Mouse (Mus musculus) lung, postnatal 36 days (tissue): ENCODE data around the gene Tmem179.

Experiments
- DNase-seq: peaks from one replicate; pipeline ENCODE4 v3.0.0; 2022; ENCODE audit warnings: mixed read lengths

Tmem179 gene

DNA sequence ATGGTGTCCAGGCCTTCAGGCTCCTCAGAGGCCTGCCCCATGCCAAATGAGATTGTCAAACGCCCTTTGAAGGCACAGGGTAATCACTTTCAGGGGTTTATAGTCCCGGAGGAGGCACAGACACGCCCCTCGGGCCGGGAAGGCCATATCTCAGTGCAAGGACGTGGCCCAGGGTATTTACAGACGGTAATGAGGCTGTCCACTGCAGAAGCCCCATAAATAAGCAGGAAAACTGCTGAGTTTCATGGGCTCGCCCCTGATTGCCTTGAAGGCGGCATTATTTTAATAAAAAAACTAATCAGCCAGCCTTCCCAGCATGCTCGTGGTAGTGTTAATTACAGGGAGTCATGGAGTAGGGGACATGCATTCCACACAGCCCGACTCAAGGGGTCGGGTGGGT, 54.1 kb downstream of the Tmem179 start:
- no peak for DNase-seq

DNA sequence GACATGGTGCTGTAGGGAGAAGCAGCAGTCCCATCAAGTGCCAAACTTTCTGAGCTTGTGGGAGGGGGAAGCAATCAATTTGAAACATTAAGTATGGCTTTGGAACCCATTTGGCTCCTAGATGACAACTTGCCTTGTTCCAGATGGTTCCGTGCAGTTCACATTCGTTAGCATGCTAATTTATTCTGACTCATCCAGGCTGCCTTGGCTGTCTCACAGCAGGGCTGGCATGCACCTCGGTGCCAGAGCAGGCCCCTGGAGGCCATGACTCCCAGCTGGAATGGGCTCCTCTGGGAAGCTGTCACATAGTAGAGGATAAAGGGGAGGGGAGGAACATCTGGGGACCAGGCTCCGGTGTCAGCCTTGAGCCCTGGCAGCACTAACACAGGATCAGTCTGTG, 58.7 kb downstream of the Tmem179 start:
- no peak for DNase-seq

DNA sequence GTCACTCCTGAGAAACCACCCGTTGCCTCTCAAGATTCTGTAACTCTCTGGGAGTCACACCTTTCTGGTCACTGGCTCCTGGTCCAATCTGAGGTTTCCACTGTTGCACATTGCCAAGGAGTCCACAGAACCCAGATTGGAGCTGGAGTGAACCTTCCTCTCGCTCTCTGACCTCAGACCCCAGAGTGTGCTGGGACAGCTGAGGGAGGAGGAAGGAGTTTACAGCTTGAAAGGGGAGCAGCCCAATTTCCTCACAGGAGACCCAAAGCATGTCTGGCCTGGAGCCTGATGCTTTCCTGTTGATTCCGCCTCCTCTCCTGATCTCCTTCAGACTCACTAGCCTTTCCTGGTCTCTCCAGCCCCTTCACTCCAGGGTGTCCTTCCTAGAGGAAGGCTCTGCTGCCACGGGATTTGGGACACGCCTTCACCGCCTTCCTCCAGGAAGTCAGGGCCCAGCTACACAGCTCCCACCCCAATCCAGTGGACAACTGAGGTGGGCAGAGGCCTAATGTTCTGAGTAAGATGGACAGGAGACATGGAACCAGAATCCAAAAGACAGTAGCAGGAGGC, 60.3 kb downstream of the Tmem179 start:
- DNase-seq = peak; percentile 38

DNA sequence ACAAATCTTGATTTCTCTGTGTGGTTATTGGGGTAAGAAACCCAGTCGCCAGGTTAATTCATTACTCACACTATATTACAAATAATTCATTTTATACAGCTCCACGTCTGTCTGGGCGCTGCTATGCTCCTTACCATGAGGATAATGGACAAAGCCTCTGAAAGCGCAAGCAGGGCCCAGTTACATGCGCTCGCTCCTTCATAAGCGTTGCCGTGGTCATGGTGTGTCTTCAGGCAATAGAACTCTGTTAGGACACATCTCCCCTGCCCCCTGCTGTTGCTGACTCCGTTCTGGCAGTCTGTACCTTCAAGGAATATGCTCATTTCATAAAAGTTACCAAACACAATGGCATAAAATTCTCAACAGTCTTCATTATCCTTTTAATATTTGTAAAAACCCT, 64.7 kb downstream of the Tmem179 start:
- DNase-seq = no peak

DNA sequence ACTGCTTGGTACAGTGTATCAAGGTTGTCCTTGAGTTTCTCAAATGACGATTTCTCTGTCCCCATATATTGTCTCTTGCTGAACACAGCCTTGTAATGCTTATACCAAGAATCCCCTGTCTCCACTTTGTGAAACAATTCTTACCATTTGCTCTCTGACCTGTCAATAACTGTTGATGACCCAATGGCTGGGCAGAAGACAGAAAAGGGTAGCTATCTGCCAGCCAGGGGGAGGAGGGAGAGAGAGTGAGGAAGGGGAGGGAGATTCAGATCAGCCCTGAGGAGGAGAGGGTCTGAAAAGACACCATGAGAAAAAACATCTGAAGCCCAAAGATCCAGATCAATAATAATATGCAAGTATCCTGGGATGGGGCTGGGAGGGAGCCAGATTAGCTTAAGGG, 65.2 kb downstream of the Tmem179 start:
- no peak for DNase-seq

DNA sequence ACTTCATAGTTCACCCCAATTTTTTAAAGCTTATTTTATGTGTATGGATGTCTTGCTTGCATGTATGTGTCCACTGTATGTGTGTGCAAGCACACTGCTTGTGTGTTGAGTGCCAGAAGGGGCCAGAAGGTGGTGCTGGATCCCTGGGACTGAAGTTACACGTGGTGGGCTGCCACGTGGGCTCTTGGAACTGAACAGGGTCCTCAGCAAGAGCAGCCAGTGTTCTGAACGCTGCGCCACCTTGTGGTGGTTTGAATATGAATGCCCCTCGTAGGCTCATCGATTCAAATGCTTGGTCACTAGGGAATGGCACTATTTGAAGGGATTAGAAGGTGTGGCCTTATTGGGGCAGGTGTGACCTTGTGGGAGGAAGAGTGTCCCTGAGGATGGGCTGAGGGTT, 65.7 kb downstream of the Tmem179 start:
- DNase-seq = peak; percentile 59
